Mouse (Mus musculus) hindbrain, embryonic 13.5 days (tissue): ENCODE results near the gene Gnptab. TPM values are rescaled to one million over a fixed set of nuclear protein-coding genes. Genes with fewer than 3 reads are reported as not detected.

Experiments used
- ATAC-seq: fragments of 200-750 bp; cut with Nextera tagmentation; 2 replicates; pipeline ENCODE4 v1.8.0; 2017; ENCODE audit warnings: moderate TSS enrichment; ENCODE audit not compliant: low FRiP score
- H3K27ac ChIP-seq: fragments of 300-500 bp; sonication (generic); 2 replicates; pipeline ENCODE4 v1.5.1; 2015; ENCODE audit warnings: inconsistent platforms, mild to moderate bottlenecking, moderate library complexity
- H3K27me3 ChIP-seq: fragments of 300-500 bp; sonication (generic); 2 replicates; pipeline ENCODE4 v1.6.1; 2015; ENCODE audit warnings: mild to moderate bottlenecking, inconsistent platforms
- H3K36me3 ChIP-seq: fragments of 300-500 bp; sonication (generic); 2 replicates; pipeline ENCODE4 v1.6.1; 2015; ENCODE audit warnings: mild to moderate bottlenecking, inconsistent platforms
- H3K4me1 ChIP-seq: fragments of 300-500 bp; sonication (generic); replicated peaks from 2 replicates; pipeline ENCODE4 v1.6.1; 2015; ENCODE audit warnings: inconsistent platforms
- H3K4me2 ChIP-seq: fragments of 300-500 bp; sonication (generic); 2 replicates; pipeline ENCODE4 v1.6.1; 2015; ENCODE audit warnings: inconsistent platforms, mild to moderate bottlenecking, moderate library complexity
- H3K4me3 ChIP-seq: fragments of 300-500 bp; sonication (generic); 2 replicates; pipeline ENCODE4 v1.5.1; 2015; ENCODE audit warnings: mild to moderate bottlenecking, inconsistent platforms
- H3K9ac ChIP-seq: fragments of 300-500 bp; sonication (generic); 2 replicates; pipeline ENCODE4 v1.6.1; 2015; ENCODE audit warnings: mild to moderate bottlenecking, inconsistent platforms
- H3K9me3 ChIP-seq: fragments of 300-500 bp; sonication (generic); 2 replicates; pipeline ENCODE4 v1.6.1; 2016; ENCODE audit warnings: inconsistent platforms
- WGBS: fragments of 180-500 bp; shearing (Covaris S2); methylation state at CpG from one replicate; pipeline ENCODE4 v1.1.7; 2015; 5-methylcytosine and 5-hydroxymethylcytosine counted together
- polyA plus RNA-seq: library from polyadenylated mRNA; unstranded; fragments of >200 nt; fragmentation: Nextera tagmentation; extraction: Ambion mirVana; gene quantifications from 2 replicates; pipeline ENCODE4 v1.2.1, GENCODE M21; 2015

Gnptab gene
- polyA plus RNA-seq = 13.8 and 15.9 TPM in 2 replicates

GRCm38 (mm10) chr10:88379013-88379885, at the start of gene Gnptab, which contains the start of gene Dram1:
Gene Gnptab, plus strand, starts transcription at chr10:88379132.
Gene Dram1, minus strand, starts transcription at chr10:88379080.
- Histone ChIP-seq H3K9ac (peak within 1 kb of the TSS; percentile 89), H3K27ac (peak within 1 kb of the TSS; percentile 89), H3K27me3 (no peaks in the 10 kb centered on the region), H3K36me3 (no peaks in the 10 kb centered on the region), H3K4me2 (peak within 1 kb of the TSS; percentile 82), H3K9me3 (no peaks in the 10 kb centered on the region), H3K4me1 (peaks cover 26% of the 10 kb centered on the region), H3K4me3 (peak within 1 kb of the TSS; percentile 84)
- WGBS = under 1% methylated on average over 86 of the region's 87 CpGs
- ATAC-seq = peak; percentile 86

GRCm38 (mm10) chr10:88330695-88331094, 48.2 kb upstream of the Gnptab start:
- Histone ChIP-seq H3K27me3 (no peaks in the 10 kb centered on the region), H3K9me3 (no peaks in the 10 kb centered on the region), H3K4me1 (no peaks in the 10 kb centered on the region; the same call in 1 of the 2 replicates), H3K4me2 (no peak overlapping the region), H3K4me3 (no peak overlapping the region), H3K36me3 (no peaks in the 10 kb centered on the region), H3K27ac (no peak overlapping the region), H3K9ac (no peak overlapping the region)
- no peak for ATAC-seq
- WGBS = 35% methylated on average over 5 of the region's 5 CpGs

GRCm38 (mm10) chr10:88340660-88341059, 38.3 kb upstream of the Gnptab start:
- no peak overlapping the region for H3K4me2 ChIP-seq
- no peaks in the 10 kb centered on the region for H3K4me1 ChIP-seq
- no peaks in the 10 kb centered on the region for H3K9me3 ChIP-seq
- no peak overlapping the region for H3K9ac ChIP-seq
- H3K4me3 ChIP-seq = no peak overlapping the region
- WGBS = 89% methylated on average over 9 of the region's 9 CpGs
- no peak overlapping the region for H3K27ac ChIP-seq
- H3K27me3 ChIP-seq = no peaks in the 10 kb centered on the region
- no peak for ATAC-seq
- H3K36me3 ChIP-seq = no peaks in the 10 kb centered on the region

GRCm38 (mm10) chr10:88341368-88341767, 37.6 kb upstream of the Gnptab start:
- H3K9ac ChIP-seq = no peak overlapping the region
- no peaks in the 10 kb centered on the region for H3K27me3 ChIP-seq
- no peak overlapping the region for H3K4me2 ChIP-seq
- no peaks in the 10 kb centered on the region for H3K9me3 ChIP-seq
- no peak overlapping the region for H3K4me3 ChIP-seq
- H3K4me1 ChIP-seq = no peaks in the 10 kb centered on the region
- WGBS = 92% methylated on average over 6 of the region's 6 CpGs
- H3K36me3 ChIP-seq = no peaks in the 10 kb centered on the region
- ATAC-seq = no peak
- H3K27ac ChIP-seq = no peak overlapping the region

DNA sequence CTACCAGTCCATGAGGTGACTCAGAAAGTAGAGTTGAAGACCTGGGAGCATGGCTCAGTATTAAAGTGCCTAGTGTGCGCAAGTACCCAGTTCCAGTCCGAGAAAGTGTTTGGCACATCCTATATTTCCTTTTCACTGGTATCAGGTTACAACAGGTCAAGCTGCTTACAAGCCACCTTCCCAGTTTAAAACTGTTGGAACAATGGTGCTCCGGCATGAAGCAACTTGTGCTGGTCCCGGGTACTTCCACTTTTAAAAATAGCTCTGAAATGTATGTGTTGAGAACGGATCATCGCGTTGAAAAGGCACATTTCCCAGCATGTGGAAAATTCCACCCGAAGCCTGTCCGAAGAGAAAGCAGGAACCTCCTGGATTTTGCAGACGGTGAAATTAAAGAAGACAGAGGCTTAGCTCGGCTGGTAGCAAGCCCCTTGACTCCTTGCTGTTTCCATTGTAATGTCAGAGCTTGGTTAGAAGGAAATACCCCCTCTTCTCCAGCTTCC, 33.0 kb upstream of the Gnptab start:
- Histone ChIP-seq H3K4me2 (no peak overlapping the region), H3K27ac (no peak overlapping the region), H3K4me3 (no peak overlapping the region), H3K27me3 (no peaks in the 10 kb centered on the region), H3K9ac (no peak overlapping the region), H3K9me3 (no peaks in the 10 kb centered on the region), H3K4me1 (no peaks in the 10 kb centered on the region), H3K36me3 (no peaks in the 10 kb centered on the region)
- WGBS = 72% methylated on average over 11 of the region's 11 CpGs
- ATAC-seq = no peak

DNA sequence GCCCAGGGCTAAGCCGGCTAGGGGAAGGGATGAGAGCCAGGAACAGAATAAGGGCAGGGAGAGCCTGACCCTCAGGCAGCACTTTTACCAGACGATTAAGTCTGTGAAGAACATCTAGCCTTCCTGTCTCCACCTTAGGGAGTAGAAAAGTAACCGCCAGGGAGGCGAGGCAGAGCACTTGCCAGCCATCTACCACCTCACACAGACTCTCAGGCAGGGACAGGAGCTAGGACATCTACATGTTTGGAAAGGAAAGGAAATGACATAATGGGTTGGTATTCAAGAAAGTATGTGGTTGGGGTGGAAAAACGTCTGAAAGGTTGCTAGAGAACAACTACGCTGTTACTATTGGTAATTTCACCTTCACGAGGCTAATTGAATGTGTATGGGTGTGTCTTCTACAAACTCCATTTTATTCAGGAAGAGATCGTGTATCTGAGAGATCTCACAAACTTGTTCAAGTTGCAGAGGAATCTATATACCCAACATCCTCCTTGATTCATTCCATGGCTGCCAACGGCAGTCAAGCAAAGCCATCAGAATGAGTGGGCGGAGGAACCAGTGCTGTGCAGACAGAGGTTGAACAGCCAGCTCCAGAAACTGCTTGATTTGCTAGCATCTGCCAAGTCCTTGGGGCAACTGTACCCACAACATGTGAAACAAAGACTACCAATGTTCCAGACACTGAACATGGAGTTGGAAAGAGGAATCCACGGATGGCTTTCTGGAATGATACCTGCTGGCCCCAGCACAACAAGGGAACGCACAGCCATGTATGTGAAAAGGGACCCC, 32.3 kb upstream of the Gnptab start:
- ATAC-seq = no peak
- H3K9ac ChIP-seq = no peak overlapping the region
- H3K27me3 ChIP-seq = no peaks in the 10 kb centered on the region
- no peak overlapping the region for H3K4me3 ChIP-seq
- WGBS = 83% methylated on average over 12 of the region's 12 CpGs
- H3K4me1 ChIP-seq = no peaks in the 10 kb centered on the region
- no peak overlapping the region for H3K4me2 ChIP-seq
- H3K9me3 ChIP-seq = no peaks in the 10 kb centered on the region
- H3K36me3 ChIP-seq = no peaks in the 10 kb centered on the region
- no peak overlapping the region for H3K27ac ChIP-seq

DNA sequence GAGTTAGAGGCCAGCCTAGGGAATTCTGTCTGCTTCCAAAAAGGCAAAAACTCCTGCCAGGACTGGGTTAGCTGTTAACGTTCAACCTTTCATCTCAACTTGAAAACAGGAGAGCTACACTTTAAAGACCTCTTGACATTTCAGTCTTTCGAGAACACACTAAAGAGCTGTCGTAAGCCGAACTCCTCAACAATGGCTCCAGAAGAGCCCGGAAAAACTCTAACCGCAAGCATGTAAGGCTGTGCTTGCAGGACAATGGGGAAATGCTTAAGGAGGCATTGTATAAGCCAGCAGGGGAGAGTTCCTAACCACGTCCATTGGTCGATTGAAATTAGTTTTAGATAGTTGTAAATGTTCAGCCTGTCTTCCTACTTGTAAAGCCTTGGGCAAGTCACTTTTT, 29.1 kb upstream of the Gnptab start:
- Histone ChIP-seq H3K4me1 (no peaks in the 10 kb centered on the region), H3K9ac (no peak overlapping the region), H3K27me3 (peaks cover 2% of the 10 kb centered on the region; the same call in 1 of the 2 replicates), H3K36me3 (no peaks in the 10 kb centered on the region), H3K27ac (no peak overlapping the region), H3K4me2 (no peak overlapping the region), H3K4me3 (no peak overlapping the region), H3K9me3 (no peaks in the 10 kb centered on the region)
- WGBS = 9% methylated on average over 8 of the region's 8 CpGs
- no peak for ATAC-seq

GRCm38 (mm10) chr10:88350687-88351086, 28.2 kb upstream of the Gnptab start:
- Histone ChIP-seq H3K4me1 (no peaks in the 10 kb centered on the region), H3K4me3 (no peak overlapping the region), H3K9ac (no peak overlapping the region), H3K9me3 (no peaks in the 10 kb centered on the region), H3K36me3 (no peaks in the 10 kb centered on the region), H3K4me2 (no peak overlapping the region), H3K27ac (no peak overlapping the region), H3K27me3 (peaks cover 9% of the 10 kb centered on the region)
- ATAC-seq = no peak
- WGBS = 83% methylated on average over 2 of the region's 2 CpGs

DNA sequence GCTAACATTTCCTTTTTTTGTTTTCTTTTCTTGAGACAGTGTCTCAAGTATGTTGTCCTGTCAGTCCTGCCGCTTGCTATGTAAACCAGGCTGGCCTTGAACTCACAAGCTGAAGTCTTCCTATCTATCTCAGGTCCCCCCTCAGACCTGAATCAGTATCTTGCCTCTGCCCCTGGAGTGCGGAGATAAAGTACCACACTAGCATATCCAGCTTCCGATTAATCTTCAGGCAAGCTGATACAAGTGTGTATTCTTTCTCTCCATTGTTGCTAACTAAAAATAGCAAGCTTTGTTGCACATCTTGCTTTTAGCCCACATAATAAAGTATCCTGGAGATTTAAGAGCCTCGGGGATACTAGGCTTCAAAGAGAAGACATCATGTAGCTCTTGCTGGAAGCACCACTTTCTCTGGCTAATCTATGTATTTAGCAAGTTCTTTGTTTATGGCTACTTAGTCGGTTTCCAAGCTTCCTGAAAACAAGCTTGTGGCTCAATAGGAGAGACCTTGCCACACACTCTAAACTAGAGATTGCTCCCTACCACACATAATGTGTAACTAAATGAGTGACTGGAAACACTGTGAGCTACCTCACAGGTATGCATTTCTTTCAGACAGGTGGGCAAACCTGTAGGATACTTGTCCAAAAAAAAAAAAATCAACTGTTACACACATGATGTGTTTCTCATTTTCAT, 27.4 kb upstream of the Gnptab start:
- Histone ChIP-seq H3K4me1 (peaks cover 3% of the 10 kb centered on the region), H3K4me3 (no peak overlapping the region), H3K27ac (no peak overlapping the region), H3K36me3 (no peaks in the 10 kb centered on the region), H3K9me3 (no peaks in the 10 kb centered on the region), H3K4me2 (no peak overlapping the region), H3K27me3 (peaks cover 18% of the 10 kb centered on the region), H3K9ac (no peak overlapping the region)
- WGBS = 69% methylated on average over 5 of the region's 5 CpGs
- no peak for ATAC-seq

- 93% methylated on average over 2 of the region's 2 CpGs for WGBS
- Histone ChIP-seq H3K36me3 (no peaks in the 10 kb centered on the region), H3K27ac (no peak overlapping the region)
Measured at GRCm38 (mm10) chr10:88352549-88352948, 26.4 kb upstream of the Gnptab start.

GRCm38 (mm10) chr10:88354599-88354998, 24.3 kb upstream of the Gnptab start:
- ATAC-seq = no peak
- WGBS = 82% methylated on average over 5 of the region's 5 CpGs
- H3K4me3 ChIP-seq = no peak overlapping the region
- H3K9ac ChIP-seq = no peak overlapping the region
- H3K27ac ChIP-seq = no peak overlapping the region
- no peak overlapping the region for H3K4me2 ChIP-seq
- peaks cover 34% of the 10 kb centered on the region for H3K27me3 ChIP-seq
- H3K36me3 ChIP-seq = no peaks in the 10 kb centered on the region
- no peaks in the 10 kb centered on the region for H3K9me3 ChIP-seq
- peaks cover 12% of the 10 kb centered on the region for H3K4me1 ChIP-seq

More at GRCm38 (mm10) chr10:88352549-88352948, 26.4 kb upstream of the Gnptab start:
- Histone ChIP-seq H3K4me2 (no peak overlapping the region), H3K27me3 (peaks cover 26% of the 10 kb centered on the region), H3K4me1 (peaks cover 12% of the 10 kb centered on the region), H3K9me3 (no peaks in the 10 kb centered on the region), H3K4me3 (no peak overlapping the region), H3K9ac (no peak overlapping the region)
- no peak for ATAC-seq
